Mouse (Mus musculus) myocyte (in vitro differentiated cells): Measurements from ENCODE around the gene Hs6st3. TPM values are rescaled to one million over a fixed set of nuclear protein-coding genes. Genes with fewer than 3 reads are reported as not detected.

Experiments used
- H3K27me3 ChIP-seq: one replicate; pipeline ENCODE4 v1.6.1; 2011; ENCODE audit not compliant: control insufficient read depth, insufficient read depth, insufficient read length
- H3K36me3 ChIP-seq: one replicate; pipeline ENCODE4 v1.6.1; 2011; ENCODE audit not compliant: control insufficient read depth, insufficient read depth
- H3K4me2 ChIP-seq: one replicate; pipeline ENCODE4 v1.6.1; 2011; ENCODE audit warnings: low read depth, control low read depth
- H3K4me3 ChIP-seq: one replicate; pipeline ENCODE4 v1.5.1; 2011; ENCODE audit warnings: mild to moderate bottlenecking, control low read depth, moderate library complexity
- H3K79me2 ChIP-seq: one replicate; pipeline ENCODE4 v1.6.1; 2011; ENCODE audit not compliant: control insufficient read depth, insufficient read depth
- H3ac ChIP-seq: one replicate; pipeline ENCODE4 v1.6.1; 2011; ENCODE audit not compliant: control insufficient read depth, insufficient read length
- CEBPB ChIP-seq: IDR thresholded peaks from 2 replicates; pipeline ENCODE4 v1.6.1; 2011; ENCODE audit warnings: mild to moderate bottlenecking, moderate library complexity; ENCODE audit not compliant: poor library complexity, insufficient read depth, severe bottlenecking
- E2F4 ChIP-seq: IDR thresholded peaks from one replicate; pipeline ENCODE4 v1.6.1; 2011; ENCODE audit warnings: mild to moderate bottlenecking, control low read depth, moderate library complexity; ENCODE audit not compliant: insufficient read depth
- MAX ChIP-seq: IDR thresholded peaks from one replicate; pipeline ENCODE4 v1.6.1; 2011; ENCODE audit warnings: low read depth, mild to moderate bottlenecking, control low read depth
- MYOD1 ChIP-seq, 3 experiments: IDR thresholded peaks; one replicate each; pipeline ENCODE4 v1.6.1; 2011; ENCODE audit warnings: control low read depth in 2 of 3, low read depth in 2 of 3, mild to moderate bottlenecking in 2 of 3, moderate library complexity in 1 of 3; ENCODE audit not compliant: insufficient read length in 2 of 3, control insufficient read depth in 1 of 3
- MYOG ChIP-seq, 3 experiments: IDR thresholded peaks; one replicate each; pipeline ENCODE4 v1.6.1; 2011; ENCODE audit warnings: control low read depth in 2 of 3, low read depth in 2 of 3, mild to moderate bottlenecking in 2 of 3; ENCODE audit not compliant: insufficient read length in 2 of 3, control insufficient read depth in 1 of 3, insufficient read depth in 1 of 3
- POLR2A ChIP-seq: IDR thresholded peaks from one replicate; pipeline ENCODE4 v1.6.1; 2011; ENCODE audit warnings: low read depth, mild to moderate bottlenecking, control low read depth, moderate library complexity; ENCODE audit not compliant: insufficient read length
- POLR2AphosphoS2 ChIP-seq: IDR thresholded peaks from one replicate; pipeline ENCODE4 v1.6.1; 2011; ENCODE audit warnings: low read depth, control low read depth; ENCODE audit not compliant: insufficient read length
- REST ChIP-seq: IDR thresholded peaks from one replicate; pipeline ENCODE4 v1.6.1; 2011; ENCODE audit warnings: mild to moderate bottlenecking, control low read depth, moderate library complexity; ENCODE audit not compliant: insufficient read depth, insufficient read length
- SRF ChIP-seq: IDR thresholded peaks from one replicate; pipeline ENCODE4 v1.6.1; 2011; ENCODE audit warnings: low read depth; ENCODE audit not compliant: control insufficient read depth, insufficient read length
- TCF12 ChIP-seq: IDR thresholded peaks from one replicate; pipeline ENCODE4 v1.6.1; 2011; ENCODE audit warnings: mild to moderate bottlenecking, control low read depth; ENCODE audit not compliant: poor library complexity, insufficient read depth, severe bottlenecking
- TCF3 ChIP-seq: IDR thresholded peaks from one replicate; pipeline ENCODE4 v1.6.1; 2011; ENCODE audit warnings: low read depth, control low read depth; ENCODE audit not compliant: insufficient read length
- USF1 ChIP-seq: IDR thresholded peaks from one replicate; pipeline ENCODE4 v1.6.1; 2011; ENCODE audit warnings: low read depth, mild to moderate bottlenecking, control low read depth, moderate library complexity
- polyA plus RNA-seq: library from polyadenylated mRNA; unstranded; fragments of >200 nt; fragmentation: generic; extraction: Trizol; gene quantifications from one replicate; pipeline ENCODE4 v1.2.1, GENCODE M21; 2012; ENCODE audit warnings: missing spikeins

The Hs6st3 gene
- polyA plus RNA-seq, 1 experiment, result not detected

DNA sequence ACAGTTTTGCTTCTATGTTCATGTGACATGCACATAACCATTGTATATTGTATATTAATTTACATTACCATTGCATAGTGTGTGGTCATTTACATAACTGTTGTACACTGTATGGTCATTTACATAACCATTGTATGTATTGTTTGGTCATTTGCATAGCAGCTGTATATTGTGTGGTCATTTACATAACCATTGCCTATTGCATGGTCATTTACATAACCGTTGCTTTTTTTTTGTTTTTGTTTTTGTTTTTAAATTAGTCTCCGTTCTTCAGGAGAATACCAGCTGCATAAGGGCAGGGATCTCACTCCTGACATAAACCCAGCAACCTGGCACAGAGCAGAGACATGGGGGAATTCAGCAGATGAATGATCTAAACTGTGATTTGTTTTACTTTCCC, 95.5 kb downstream of the Hs6st3 start:
- H3K36me3 ChIP-seq, result no peaks in the 10 kb centered on the region
- no peak overlapping the region for H3K4me2 ChIP-seq
- H3K79me2 ChIP-seq, result no peaks in the 10 kb centered on the region
- H3K4me3 ChIP-seq, result no peak overlapping the region
- H3ac ChIP-seq, result no peak overlapping the region
- no peak for TF ChIP-seq POLR2AphosphoS2
- TF ChIP-seq MAX, result no peak
- no peak for TF ChIP-seq E2F4
- H3K27me3 ChIP-seq, result no peaks in the 10 kb centered on the region

DNA sequence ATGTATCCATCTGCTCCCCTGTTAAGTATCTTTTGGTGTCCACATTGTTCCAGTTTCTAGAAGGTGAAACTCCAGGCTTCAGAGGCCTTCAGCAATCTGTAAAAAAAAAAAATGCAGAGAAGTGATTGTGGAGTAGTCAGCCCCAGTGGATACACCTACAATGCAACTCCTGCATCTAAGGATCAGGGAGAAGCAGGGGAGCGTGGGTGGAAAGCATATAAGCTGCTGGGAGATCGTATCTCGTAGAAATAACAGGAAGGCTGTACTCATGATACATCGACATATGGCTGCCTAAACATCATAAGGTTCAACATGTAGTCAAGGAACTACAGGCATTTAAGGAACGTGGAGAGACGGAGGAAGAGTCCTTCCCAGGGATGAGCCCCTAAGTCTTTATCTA, 109.0 kb downstream of the Hs6st3 start:
- Histone ChIP-seq H3K4me3 (no peak overlapping the region), H3ac (no peak overlapping the region), H3K36me3 (no peaks in the 10 kb centered on the region), H3K79me2 (no peaks in the 10 kb centered on the region), H3K4me2 (no peak overlapping the region), H3K27me3 (no peaks in the 10 kb centered on the region)
- TF ChIP-seq MYOG (IDR thresholded peaks at IDR 0.05; ENCODE audit: control insufficient read depth in 1 of 3, insufficient read depth in 1 of 3, insufficient read length in 2 of 3, low read depth in 2 of 3) (no peak), SRF (no peak), POLR2A (no peak)

DNA sequence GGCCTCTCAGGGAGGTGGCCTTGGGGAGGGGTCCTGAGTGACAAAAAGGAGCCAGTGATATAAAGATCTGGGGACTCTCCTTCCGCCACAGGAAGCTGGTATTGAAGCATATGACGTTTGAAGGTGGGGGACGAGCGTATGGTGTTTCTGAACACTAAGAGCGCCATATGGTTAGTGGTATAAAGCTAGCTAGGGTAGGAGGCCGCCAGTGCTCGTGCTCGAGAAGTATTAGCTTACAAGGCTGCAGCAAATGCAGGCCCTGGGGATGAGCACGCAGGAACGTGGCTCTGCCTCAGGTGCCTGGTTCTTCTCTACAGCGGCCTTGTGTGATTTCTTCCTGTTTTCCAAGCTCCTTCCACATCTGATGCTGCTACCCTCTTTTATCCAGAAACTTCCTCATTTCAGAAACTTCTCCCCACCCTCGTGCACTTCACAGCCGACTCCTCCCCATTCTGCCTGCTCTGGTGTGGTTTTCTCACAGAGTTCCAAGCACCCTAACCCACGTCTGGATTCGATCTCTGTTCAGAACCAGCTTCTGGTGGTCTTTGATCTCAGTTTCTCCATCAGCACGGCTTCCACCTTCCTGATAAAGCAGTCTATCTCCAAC, 110.0 kb downstream of the Hs6st3 start:
- H3K4me2 ChIP-seq, result no peak overlapping the region
- H3ac ChIP-seq, result no peak overlapping the region
- no peaks in the 10 kb centered on the region for H3K79me2 ChIP-seq
- TF ChIP-seq REST, result no peak
- TF ChIP-seq SRF, result no peak
- TF ChIP-seq MYOG (IDR thresholded peaks at IDR 0.05; ENCODE audit: control insufficient read depth in 1 of 3, insufficient read depth in 1 of 3, insufficient read length in 2 of 3, low read depth in 2 of 3), result no peak
- no peak for TF ChIP-seq E2F4
- no peak for TF ChIP-seq MYOD1 (IDR thresholded peaks at IDR 0.05; ENCODE audit: control insufficient read depth in 1 of 3, insufficient read length in 2 of 3, low read depth in 2 of 3)
- no peak for TF ChIP-seq POLR2AphosphoS2
- no peak for TF ChIP-seq MAX
- TF ChIP-seq USF1, result no peak
- TF ChIP-seq CEBPB, result no peak
- TF ChIP-seq POLR2A, result no peak
- no peak for TF ChIP-seq TCF3
- TF ChIP-seq TCF12, result no peak
- H3K27me3 ChIP-seq, result no peaks in the 10 kb centered on the region
- H3K4me3 ChIP-seq, result no peak overlapping the region
- H3K36me3 ChIP-seq, result no peaks in the 10 kb centered on the region

DNA sequence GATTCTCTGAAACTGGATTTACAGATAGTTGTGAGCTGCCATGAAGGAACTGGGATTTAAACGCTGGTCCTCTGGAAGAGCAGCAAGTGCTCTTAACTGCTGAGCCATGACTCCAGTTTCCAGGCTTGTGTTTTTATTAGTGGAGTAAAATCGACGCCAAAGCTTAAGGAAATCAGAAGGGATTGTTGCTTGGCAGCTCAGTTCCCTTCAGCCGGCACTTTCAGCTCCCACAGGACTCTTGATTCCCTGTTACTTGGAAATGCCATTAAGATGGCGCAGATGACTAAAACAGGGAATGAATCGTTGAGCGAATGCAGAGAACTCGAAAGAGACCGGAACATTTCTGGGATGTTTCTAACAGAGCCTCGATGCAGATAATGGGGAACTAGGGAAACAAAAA, 112.2 kb downstream of the Hs6st3 start:
- H3ac ChIP-seq, result no peak overlapping the region

DNA sequence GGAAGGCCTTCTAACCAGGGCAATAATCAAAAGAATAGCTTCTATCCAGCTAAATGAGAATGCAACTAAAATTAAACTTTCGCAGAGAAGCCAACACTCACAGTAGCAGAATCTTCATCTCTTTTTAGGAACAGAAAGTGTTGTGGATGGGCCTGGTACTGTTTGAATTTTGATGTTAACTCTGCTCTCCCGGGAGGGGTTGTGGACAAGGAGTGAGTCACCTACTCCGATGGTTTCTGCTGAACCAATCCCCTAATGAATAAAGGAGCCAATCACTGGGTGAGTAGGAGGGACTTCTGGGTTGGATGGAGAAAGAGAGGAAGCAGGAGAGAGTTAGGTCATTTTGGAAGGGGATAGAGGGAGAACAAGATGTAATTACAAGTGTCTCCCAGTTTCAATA, 117.3 kb downstream of the Hs6st3 start:
- TF ChIP-seq TCF12 (no peak), E2F4 (no peak)
- no peaks in the 10 kb centered on the region for H3K36me3 ChIP-seq
- no peak overlapping the region for H3K4me3 ChIP-seq
- H3K4me2 ChIP-seq, result no peak overlapping the region
- H3ac ChIP-seq, result no peak overlapping the region
- no peaks in the 10 kb centered on the region for H3K27me3 ChIP-seq
- H3K79me2 ChIP-seq, result no peaks in the 10 kb centered on the region

More for the DNA sequence above, 112.2 kb downstream of the Hs6st3 start:
- TF ChIP-seq USF1, result no peak
- TF ChIP-seq MYOG (IDR thresholded peaks at IDR 0.05; ENCODE audit: control insufficient read depth in 1 of 3, insufficient read depth in 1 of 3, insufficient read length in 2 of 3, low read depth in 2 of 3), result no peak
- TF ChIP-seq E2F4, result no peak
- TF ChIP-seq REST, result no peak
- TF ChIP-seq MAX, result no peak
- TF ChIP-seq TCF3, result no peak
- TF ChIP-seq TCF12, result no peak
- no peak for TF ChIP-seq POLR2AphosphoS2
- no peak for TF ChIP-seq POLR2A
- TF ChIP-seq SRF, result no peak
- no peak for TF ChIP-seq MYOD1 (IDR thresholded peaks at IDR 0.05; ENCODE audit: control insufficient read depth in 1 of 3, insufficient read length in 2 of 3, low read depth in 2 of 3)
- no peak for TF ChIP-seq CEBPB
- H3K36me3 ChIP-seq, result no peaks in the 10 kb centered on the region
- H3K27me3 ChIP-seq, result no peaks in the 10 kb centered on the region
- H3K79me2 ChIP-seq, result no peaks in the 10 kb centered on the region
- H3K4me2 ChIP-seq, result no peak overlapping the region
- H3K4me3 ChIP-seq, result no peak overlapping the region

DNA sequence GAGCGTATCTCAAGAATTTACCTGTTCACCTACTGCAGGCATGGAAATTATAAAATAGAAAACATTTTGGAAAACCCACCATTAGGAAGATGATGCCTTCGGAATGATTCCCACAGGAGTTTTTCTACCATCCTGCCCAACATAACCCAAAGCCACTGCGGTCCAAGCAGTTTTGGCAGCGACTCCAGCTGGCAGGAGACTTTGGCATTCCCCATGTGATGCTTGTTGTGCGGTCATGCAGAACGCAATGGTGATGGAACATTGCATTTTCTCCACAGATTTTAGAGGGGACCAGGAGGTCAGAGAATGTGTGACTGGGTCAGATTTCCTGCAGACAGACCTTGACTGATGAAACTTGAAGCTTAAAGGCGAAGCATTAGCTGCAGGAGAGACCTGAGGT, 118.9 kb downstream of the Hs6st3 start:
- Histone ChIP-seq H3K27me3 (no peaks in the 10 kb centered on the region), H3K36me3 (no peaks in the 10 kb centered on the region), H3ac (no peak overlapping the region), H3K4me2 (no peak overlapping the region), H3K79me2 (no peaks in the 10 kb centered on the region), H3K4me3 (no peak overlapping the region)
- no peak for TF ChIP-seq REST
- no peak for TF ChIP-seq TCF3
- TF ChIP-seq MAX, result no peak
- no peak for TF ChIP-seq POLR2AphosphoS2
- no peak for TF ChIP-seq POLR2A
- TF ChIP-seq SRF, result no peak
- no peak for TF ChIP-seq MYOG (IDR thresholded peaks at IDR 0.05; ENCODE audit: control insufficient read depth in 1 of 3, insufficient read depth in 1 of 3, insufficient read length in 2 of 3, low read depth in 2 of 3)
- TF ChIP-seq TCF12, result no peak
- TF ChIP-seq E2F4, result no peak
- TF ChIP-seq CEBPB, result no peak
- no peak for TF ChIP-seq MYOD1 (IDR thresholded peaks at IDR 0.05; ENCODE audit: control insufficient read depth in 1 of 3, insufficient read length in 2 of 3, low read depth in 2 of 3)
- no peak for TF ChIP-seq USF1
